Mouse (Mus musculus) embryonic facial prominence, embryonic 15.5 days (tissue): Measurements from ENCODE around the gene Vmn2r69. TPM values are rescaled to one million over a fixed set of nuclear protein-coding genes. Genes with fewer than 3 reads are reported as not detected.

ENCODE experiments used
- ATAC-seq: fragments of 200-750 bp; cut with Nextera tagmentation; 2 replicates; pipeline ENCODE4 v1.8.0; 2017; ENCODE audit warnings: low read depth, moderate TSS enrichment; ENCODE audit not compliant: insufficient number of reproducible peaks, low FRiP score, low TSS enrichment
- H3K27ac ChIP-seq: fragments of 300-500 bp; sonication (generic); replicated peaks from 2 replicates; pipeline ENCODE4 v1.5.1; 2015; ENCODE audit warnings: mild to moderate bottlenecking, inconsistent platforms
- H3K27me3 ChIP-seq: fragments of 300-500 bp; sonication (generic); 2 replicates; pipeline ENCODE4 v1.6.1; 2015; ENCODE audit warnings: inconsistent platforms
- H3K36me3 ChIP-seq: fragments of 300-500 bp; sonication (generic); 2 replicates; pipeline ENCODE4 v1.6.1; 2015; ENCODE audit warnings: mild to moderate bottlenecking, inconsistent platforms
- H3K4me1 ChIP-seq: fragments of 300-500 bp; sonication (generic); 2 replicates; pipeline ENCODE4 v1.6.1; 2015; ENCODE audit warnings: inconsistent platforms
- H3K4me2 ChIP-seq: fragments of 300-500 bp; sonication (generic); replicated peaks from 2 replicates; pipeline ENCODE4 v1.6.1; 2015; ENCODE audit warnings: mild to moderate bottlenecking, inconsistent platforms
- H3K4me3 ChIP-seq: fragments of 300-500 bp; sonication (generic); replicated peaks from 2 replicates; pipeline ENCODE4 v1.5.1; 2015; ENCODE audit warnings: mild to moderate bottlenecking, inconsistent platforms
- H3K9ac ChIP-seq: fragments of 300-500 bp; sonication (generic); 2 replicates; pipeline ENCODE4 v1.6.1; 2015; ENCODE audit warnings: inconsistent platforms
- H3K9me3 ChIP-seq: fragments of 300-500 bp; sonication (generic); replicated peaks from 2 replicates; pipeline ENCODE4 v1.6.1; 2016; ENCODE audit warnings: inconsistent platforms
- WGBS: fragments of 180-500 bp; shearing (Covaris S2); methylation state at CpG from one replicate; pipeline ENCODE4 v1.1.7; 2015; 5-methylcytosine and 5-hydroxymethylcytosine counted together
- polyA plus RNA-seq: library from polyadenylated mRNA; unstranded; fragments of >200 nt; fragmentation: Nextera tagmentation; extraction: Ambion mirVana; gene quantifications from 2 replicates; pipeline ENCODE4 v1.2.1, GENCODE M21; 2015

Gene Vmn2r69
- polyA plus RNA-seq: not detected in 2 replicates

GRCm38 (mm10) chr7:85415820-85416219 is at the start of gene Vmn2r69:
Gene Vmn2r69, minus strand, starts transcription at chr7:85415920.
- Histone ChIP-seq H3K27me3 (no peaks in the 10 kb centered on the region), H3K36me3 (no peaks in the 10 kb centered on the region), H3K27ac (no peak within 1 kb of the TSS), H3K9me3 (no peaks in the 10 kb centered on the region), H3K4me1 (no peaks in the 10 kb centered on the region), H3K4me3 (no peak within 1 kb of the TSS), H3K4me2 (no peak within 1 kb of the TSS), H3K9ac (no peak within 1 kb of the TSS)
- no peak for ATAC-seq
- WGBS: 65% methylated on average over 3 of the region's 3 CpGs

Other genes with a start within 250 kb of the Vmn2r69 start
- gene Vmn2r68, start 178.1 kb downstream of the Vmn2r69 start, polyA plus RNA-seq: not detected in 2 replicates
- not detected in 2 replicates for gene Vmn2r71, start 147.2 kb upstream of the Vmn2r69 start, polyA plus RNA-seq
- not detected in 2 replicates for gene Vmn2r70, start 153.3 kb upstream of the Vmn2r69 start, polyA plus RNA-seq